Mouse (Mus musculus) liver, adult 2 months (tissue): ENCODE data around the gene Fahd1.

Source experiments
- CTCF ChIP-seq: fragments of 200-500 bp; IDR thresholded peaks from 2 replicates; pipeline ENCODE4 v1.5.1; 2011; ENCODE audit warnings: low read depth, low read length, control low read depth
- POLR2A ChIP-seq: fragments of 200-500 bp; IDR thresholded peaks from 2 replicates; pipeline ENCODE4 v1.6.1; 2011; ENCODE audit warnings: low read length, control low read depth; ENCODE audit not compliant: insufficient read depth; ENCODE audit errors: extremely low read depth

- no peak for TF ChIP-seq POLR2A
- TF ChIP-seq CTCF = no peak
Observed at GRCm38 (mm10) chr17:24892785-24893184, 42.6 kb upstream of the Fahd1 start.
